Mouse (Mus musculus) urinary bladder, postnatal 10 days (tissue): ENCODE data around the gene Srsx.
"Not testable (repeated sequence)": the region's sequence is repeated elsewhere in the genome, so short reads cannot be mapped to it uniquely, and the experiment has no call there.

Experiments used
- DNase-seq: peaks from one replicate; pipeline ENCODE4 v3.0.0; 2022; ENCODE audit warnings: low spot score

Srsx gene

DNA sequence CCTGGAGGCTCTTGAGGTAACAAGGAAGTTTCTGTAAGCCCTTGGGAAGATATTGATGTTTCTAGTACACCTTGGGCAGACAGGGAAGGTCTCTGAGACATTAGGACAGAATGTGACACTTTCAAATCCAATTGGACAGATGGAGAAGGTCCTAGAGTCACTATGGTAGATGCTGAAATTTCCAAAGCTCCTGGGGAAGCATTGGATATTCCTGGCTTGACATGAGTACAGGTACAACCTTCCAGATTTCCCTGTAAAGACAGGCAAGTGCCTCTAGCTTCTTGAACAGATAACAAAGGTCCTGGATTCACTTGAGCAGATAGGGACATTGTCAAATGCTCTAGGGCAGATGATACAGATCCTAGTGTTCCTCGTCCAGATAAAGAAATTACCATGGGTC lies at the start of gene Srsx:
Srsx (minus strand) TSS at position 101 of the 400 bp plus-strand sequence.
- DNase-seq = not testable (repeated sequence)

DNA sequence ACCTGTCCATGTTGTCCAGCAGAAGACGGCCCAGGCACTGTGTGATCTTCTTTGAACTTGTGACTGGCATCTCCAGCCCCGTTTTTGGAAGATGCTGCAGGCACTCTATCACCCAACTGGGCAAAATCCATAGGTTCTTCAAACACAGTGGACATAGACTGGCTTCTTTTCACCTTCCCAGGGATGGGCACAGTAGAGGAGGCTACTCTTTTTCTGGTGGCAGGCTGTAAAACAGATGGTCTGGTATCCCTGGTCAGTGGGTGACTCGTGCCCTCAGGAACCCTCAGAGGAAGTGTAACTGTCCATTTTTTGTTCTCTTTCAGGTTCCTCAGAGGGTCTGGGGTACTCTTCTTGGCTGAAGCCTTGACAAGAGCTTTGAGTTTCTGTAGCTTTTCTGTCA lies 24.5 kb upstream of the Srsx start, which contains the start of gene Gm17577:
Gm17577 (minus strand) TSS at position 101 of the 400 bp plus-strand sequence.
- not testable (repeated sequence) for DNase-seq
